Mouse (Mus musculus) megakaryocyte, embryonic 14.5 days (primary cell): ENCODE results near the gene Hspbp1.

Experiments used
- FLI1 ChIP-seq: IDR thresholded peaks from 2 replicates; pipeline ENCODE4 v1.6.1; 2012; ENCODE audit warnings: low read length, inconsistent platforms, mixed read lengths
- GATA1 ChIP-seq: IDR thresholded peaks from 3 replicates; pipeline ENCODE4 v1.6.1; 2012; ENCODE audit warnings: mixed read lengths, low read length, inconsistent platforms, borderline replicate concordance

DNA sequence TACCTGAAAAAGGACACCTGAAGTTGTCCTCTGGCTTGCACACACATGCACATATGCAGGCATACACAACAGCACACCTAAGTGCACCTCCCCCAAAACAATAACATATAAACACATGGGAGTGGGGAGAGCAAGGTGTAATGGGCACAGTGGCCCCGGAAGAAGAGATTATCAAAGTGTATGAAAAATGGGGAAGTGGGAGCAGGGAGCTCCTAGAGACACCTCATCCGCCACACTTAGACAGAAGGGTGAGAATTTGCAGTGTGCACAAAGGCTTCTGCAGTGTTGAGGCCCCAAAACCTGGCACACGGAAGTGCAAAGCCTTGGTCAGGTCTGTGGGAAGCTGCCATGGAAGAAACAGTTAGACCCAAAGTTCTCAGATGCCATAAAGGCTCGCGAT lies 46.2 kb upstream of the Hspbp1 start:
- TF ChIP-seq FLI1 (no peak), GATA1 (no peak)
